Mouse (Mus musculus) natural killer cell, adult 2 months (primary cell): ENCODE measurements around the gene Ms4a7.
"Not testable (repeated sequence)": the region's sequence is repeated elsewhere in the genome, so short reads cannot be mapped to it uniquely, and the experiment has no call there.

Experiments used
- DNase-seq, 2 experiments: peaks; one replicate each; pipeline ENCODE4 v3.0.0; 2022; ENCODE audit warnings: low spot score in 2 of 2

Ms4a7 gene

DNA sequence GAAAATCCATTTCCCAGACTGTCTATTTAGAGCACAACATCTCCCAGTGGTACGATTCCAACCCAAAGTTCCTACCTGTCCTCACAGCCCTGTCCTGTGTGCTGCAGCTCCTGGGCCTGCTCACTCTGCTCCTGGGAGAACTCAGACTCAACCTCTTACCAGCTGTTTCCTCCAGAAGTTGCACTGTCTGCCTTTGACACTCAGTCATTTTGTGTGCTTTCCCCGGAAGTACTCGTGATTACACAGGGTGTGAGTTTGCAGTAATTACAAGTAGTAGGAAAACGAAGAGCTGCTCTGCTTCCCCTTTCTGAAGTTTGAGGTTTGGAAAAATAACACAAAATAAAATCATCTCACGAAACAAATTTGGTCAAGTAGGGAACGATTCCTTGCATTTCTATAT is at the start of gene Ms4a7:
Gene Ms4a7 (minus strand): TSS at position 215 of the 400 bp plus-strand sequence.
- DNase-seq, result no peak

DNA sequence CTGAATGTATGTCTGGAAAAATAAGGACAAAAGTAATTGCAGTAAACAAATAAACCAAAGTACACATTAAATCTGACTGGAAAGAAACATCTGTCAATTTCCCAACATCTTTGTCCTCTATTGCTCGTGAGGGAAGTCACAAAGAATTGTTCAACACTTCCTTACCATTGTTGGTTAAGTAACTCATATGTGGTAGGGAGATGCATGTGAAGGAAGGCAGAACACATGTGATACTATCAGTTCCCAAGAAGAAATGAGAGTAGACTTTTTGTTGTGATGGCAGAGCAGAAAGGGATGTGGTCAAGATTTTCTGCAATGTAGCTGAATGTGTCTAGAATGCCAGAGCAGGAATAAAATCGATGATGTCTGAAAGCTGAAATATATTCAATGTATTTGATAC is 40.5 kb upstream of the Ms4a7 start:
- no peak for DNase-seq

DNA sequence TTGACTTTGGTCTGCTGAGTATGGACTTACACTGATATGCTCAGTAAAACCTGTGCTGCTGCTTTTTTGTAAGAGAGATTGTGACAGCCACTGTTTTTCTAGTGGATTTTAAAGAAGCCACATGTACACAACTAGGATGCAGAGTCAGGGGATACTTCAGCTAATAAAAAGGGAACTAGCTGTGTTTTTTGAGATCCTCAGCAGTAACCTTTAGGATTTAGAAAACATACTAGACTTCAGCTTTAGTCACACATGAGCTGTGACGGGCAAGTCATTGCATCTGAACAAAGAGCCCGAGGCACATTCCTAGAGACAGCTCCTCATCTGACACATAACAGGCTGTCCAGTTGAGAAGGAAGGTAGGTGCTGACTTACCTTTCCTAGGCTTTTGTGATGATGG is 39.3 kb upstream of the Ms4a7 start, which contains the start of gene Ms4a4a:
Gene Ms4a4a (plus strand): TSS at position 251 of the 400 bp plus-strand sequence.
- no peak for DNase-seq

- no peak for DNase-seq
These were observed 35.2 kb upstream of the Ms4a7 start for GRCm38 (mm10) chr19:11371181-11371580.

- no peak for DNase-seq
These were observed 32.4 kb upstream of the Ms4a7 start for GRCm38 (mm10) chr19:11368310-11368709.

- DNase-seq, result peak; percentile 67 to 71
These were observed 26.1 kb upstream of the Ms4a7 start for GRCm38 (mm10) chr19:11362002-11362401.

GRCm38 (mm10) chr19:11360106-11360505 is 24.2 kb upstream of the Ms4a7 start:
- DNase-seq, result peak in 1 of 2 experiments; percentile 31

DNA sequence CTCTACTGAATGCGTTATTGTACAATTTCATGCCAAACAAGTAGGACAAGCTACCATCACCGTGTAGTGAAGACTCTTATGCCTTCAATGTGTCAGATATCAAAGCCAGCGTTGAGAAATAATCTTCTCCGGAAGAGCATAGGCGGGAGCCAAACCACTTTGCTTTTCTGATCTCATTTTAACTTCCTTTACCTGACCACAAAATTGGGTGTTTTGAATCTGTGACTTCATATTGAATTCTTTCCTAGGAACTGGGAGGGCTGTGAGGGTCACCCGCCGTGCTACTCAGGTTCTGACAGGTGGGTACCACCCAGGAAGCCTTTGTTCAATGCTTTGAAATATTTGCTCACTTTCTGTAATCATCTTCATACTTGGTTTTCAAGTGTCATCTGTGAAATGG is 19.8 kb upstream of the Ms4a7 start:
- peak; percentile 60 to 65 for DNase-seq

- peak; percentile 27 to 44 for DNase-seq
These were observed 15.9 kb upstream of the Ms4a7 start for GRCm38 (mm10) chr19:11351878-11352277.

DNA sequence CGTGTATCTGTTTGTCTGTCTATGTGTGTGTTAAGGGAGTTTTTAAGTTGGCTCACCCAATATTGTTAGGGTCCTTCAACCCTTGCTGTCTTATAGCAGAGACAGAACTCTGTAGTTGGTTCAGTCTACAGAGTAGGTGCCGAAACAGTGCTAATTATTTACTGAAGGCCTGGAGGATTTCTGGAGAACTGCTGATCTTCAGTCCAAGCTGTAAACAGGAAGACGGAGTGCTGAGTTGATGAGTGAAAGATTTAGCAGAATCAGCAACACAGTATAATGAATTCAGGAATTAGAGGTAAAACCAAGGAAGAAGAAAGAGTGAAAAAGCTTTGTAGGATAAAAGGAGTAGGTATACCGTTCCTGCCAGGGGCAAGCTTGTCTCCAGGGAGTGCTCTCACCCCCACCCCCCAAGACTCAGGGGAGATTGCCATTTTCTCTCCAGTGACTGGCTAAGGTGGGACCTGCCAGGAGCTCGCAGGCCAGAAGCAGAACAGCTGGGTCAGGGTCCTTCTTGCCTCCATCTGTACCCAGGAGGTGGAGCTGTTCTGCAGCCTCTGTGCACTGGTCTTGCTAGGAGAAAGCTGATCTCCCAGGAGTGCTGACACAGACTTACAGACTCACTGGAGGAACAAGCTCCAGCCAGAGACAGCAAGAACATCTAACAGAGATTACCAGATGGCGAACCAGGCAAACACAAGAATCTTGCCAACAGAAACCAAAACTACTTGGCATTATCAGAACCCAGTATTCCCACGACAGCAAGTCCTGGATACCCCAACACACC is 13.9 kb upstream of the Ms4a7 start:
- no peak for DNase-seq

DNA sequence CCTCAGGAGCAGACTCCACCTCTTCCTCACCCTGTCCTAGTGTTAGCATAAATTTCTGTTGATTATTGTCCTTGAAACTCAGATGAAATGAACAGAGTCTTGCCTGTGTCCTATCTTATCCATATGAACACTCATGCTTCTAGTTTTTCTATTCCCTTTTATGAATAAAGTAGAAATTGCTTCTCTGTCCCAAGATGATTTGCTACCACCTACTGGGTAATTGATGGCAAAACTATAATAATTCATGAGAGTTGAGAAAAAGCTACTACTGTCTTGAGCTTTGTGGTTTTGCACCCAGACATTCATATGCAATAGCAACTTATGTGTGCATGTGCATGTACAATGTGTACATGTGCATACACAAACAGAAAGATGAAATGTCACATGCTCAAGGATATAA is 8.0 kb upstream of the Ms4a7 start:
- DNase-seq, result no peak

- DNase-seq, result no peak
These were observed 7.2 kb upstream of the Ms4a7 start for GRCm38 (mm10) chr19:11343147-11343546.

DNA sequence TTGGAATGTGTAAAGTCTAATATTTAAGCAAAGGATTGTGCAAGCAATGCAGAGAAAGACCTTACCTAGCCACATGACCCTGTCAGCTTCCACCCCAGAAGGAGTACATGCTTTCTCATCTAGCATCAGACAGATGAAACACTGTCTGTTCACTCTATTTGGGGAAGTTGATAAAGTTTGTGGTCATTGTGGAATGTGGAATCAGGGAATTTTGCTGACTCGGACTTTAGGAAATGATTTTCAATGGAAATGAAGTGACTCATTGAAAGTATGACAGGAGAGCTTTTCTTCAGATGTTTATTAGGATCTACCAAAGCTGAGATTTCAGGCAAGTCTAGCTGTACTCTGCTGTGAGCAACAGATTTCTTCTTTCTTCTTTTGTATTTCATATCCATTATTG is 14.8 kb downstream of the Ms4a7 start:
- DNase-seq, result no peak

- no peak for DNase-seq
These were observed 19.2 kb downstream of the Ms4a7 start for GRCm38 (mm10) chr19:11316786-11317185.

- no peak for DNase-seq
These were observed 21.6 kb downstream of the Ms4a7 start, which contains the start of gene Ms4a14 for GRCm38 (mm10) chr19:11314354-11314753. Gene Ms4a14 (minus strand): TSS chr19:11314454.

GRCm38 (mm10) chr19:11308888-11309287 is 27.1 kb downstream of the Ms4a7 start:
- DNase-seq, result no peak

GRCm38 (mm10) chr19:11299529-11299928 is 36.4 kb downstream of the Ms4a7 start:
- DNase-seq, result not testable (repeated sequence)

- no peak for DNase-seq
These were observed 37.0 kb downstream of the Ms4a7 start for GRCm38 (mm10) chr19:11298939-11299338.

DNA sequence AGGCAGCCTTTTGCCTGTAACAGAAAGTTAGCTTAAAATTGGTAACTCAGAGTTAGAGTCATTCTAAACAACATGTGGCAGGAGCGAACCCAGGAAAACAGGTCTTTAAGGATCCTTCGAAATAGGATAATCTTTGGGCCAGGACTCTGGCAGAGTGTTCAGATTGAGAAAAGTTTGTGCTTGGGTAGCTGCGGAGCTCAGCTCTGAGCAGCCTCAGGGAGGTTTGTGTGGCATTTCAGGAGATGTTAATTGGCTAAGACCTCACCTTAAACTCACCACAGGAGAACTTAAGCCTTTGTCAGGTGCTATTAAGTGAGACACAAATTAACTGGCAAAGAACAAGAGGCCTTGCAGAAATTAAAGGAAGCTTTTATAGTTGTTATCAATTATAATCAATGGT is 42.3 kb downstream of the Ms4a7 start:
- not testable (repeated sequence) for DNase-seq

DNA sequence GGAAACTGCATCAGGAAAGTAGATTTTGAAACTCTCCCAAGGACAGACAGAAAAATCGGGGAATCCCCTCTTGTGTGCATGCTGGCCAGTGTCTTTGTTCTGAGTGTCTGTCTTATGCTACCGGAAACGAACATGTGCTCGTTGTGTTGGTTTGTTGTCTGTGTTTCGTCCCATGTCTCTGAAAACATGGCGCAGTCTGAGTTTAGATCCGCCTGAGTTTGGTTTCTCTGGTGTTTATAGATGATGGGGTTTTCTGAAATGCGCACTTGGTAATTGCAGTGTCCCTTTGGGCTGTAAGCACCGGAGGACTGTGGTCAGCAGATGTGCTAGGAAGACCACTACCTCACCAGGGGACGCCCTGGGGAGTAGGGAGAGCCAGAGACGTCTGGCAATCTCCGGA is 43.0 kb downstream of the Ms4a7 start:
- DNase-seq, result peak; percentile 24 to 34

- no peak for DNase-seq
These were observed 52.2 kb downstream of the Ms4a7 start, which contains the start of gene Ms4a5 for GRCm38 (mm10) chr19:11283773-11284172. Gene Ms4a5 (minus strand): TSS chr19:11283873.

DNA sequence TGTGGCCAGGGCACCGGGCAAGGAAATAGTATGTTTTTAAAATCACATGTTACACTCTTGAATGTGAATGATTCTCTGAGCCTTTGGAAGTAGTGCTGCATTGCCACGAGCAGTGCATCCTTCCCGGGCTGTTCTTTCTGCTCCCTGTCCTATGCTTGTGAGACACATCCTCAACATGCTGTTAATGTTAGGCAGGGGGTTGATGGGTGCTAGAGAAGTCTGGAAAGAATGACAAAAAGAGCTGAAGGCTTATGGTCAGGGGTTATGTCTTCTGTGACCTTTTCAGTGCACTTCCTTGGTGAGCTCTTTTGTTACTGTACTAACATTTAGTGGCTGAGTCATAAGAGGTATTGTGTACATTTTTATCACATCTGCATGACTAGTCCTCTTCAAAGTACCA is 55.7 kb downstream of the Ms4a7 start:
- DNase-seq, result no peak

GRCm38 (mm10) chr19:11276431-11276830 is 59.5 kb downstream of the Ms4a7 start:
- no peak for DNase-seq
